Comparison of ENCODE assay signal across 8 mouse cellular contexts in the genomic region with DNA sequence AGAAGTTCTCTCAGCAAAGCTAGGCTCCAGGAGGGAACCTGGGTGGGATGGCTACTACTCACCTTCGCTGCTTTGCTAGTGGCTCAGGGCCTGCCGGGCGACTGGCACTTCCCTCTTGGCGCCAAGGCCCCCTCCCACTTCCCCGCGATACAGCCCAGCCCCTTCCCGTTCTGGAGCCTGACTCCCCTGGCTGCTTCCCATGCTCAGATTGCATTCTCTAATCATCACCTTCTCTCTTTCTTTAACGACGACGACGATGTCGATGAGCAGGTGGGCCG. TPM values are rescaled to one million over a fixed set of nuclear protein-coding genes. Genes with fewer than 3 reads are reported as not detected.
DNase-seq lines count a peak whose midpoint lies in the region; ATAC-seq and TF ChIP-seq lines count a peak whose summit lies in the region.

A gene (minus strand): TSS at position 138 of the 278 bp plus-strand sequence.

- peak within 1 kb of the TSS; percentile 9 for H3K4me3 ChIP-seq in cortical plate, adult 2 months (ENCODE audit: insufficient read depth, low read length)
- peak within 1 kb of the TSS; percentile 52 for H3K4me3 ChIP-seq in heart, embryonic 11.5 days (ENCODE audit: low read depth, low read length)
- H3K4me3 ChIP-seq in kidney, embryonic 16.5 days (ENCODE audit: low read length): peak within 1 kb of the TSS; percentile 51

- no peak for TF ChIP-seq CTCF in cortical plate, adult 2 months (IDR thresholded peaks at IDR 0.05; ENCODE audit: extremely low read depth, insufficient read depth, low read length)

- peak within 1 kb of the TSS; percentile 62 for H3K4me2 ChIP-seq in heart, embryonic 11.5 days
- peak within 1 kb of the TSS; percentile 63 for H3K4me2 ChIP-seq in kidney, embryonic 16.5 days (replicated peaks; ENCODE audit: low read depth, low read length)

- peak within 1 kb of the TSS; percentile 44; the same call in 1 of the 2 replicates for H3K27ac ChIP-seq in cortical plate, adult 2 months (ENCODE audit: insufficient read depth, low read length)
- peak within 1 kb of the TSS; percentile 73 for H3K27ac ChIP-seq in heart, embryonic 11.5 days (ENCODE audit: low read depth, low read length)
- peak within 1 kb of the TSS; percentile 80 for H3K27ac ChIP-seq in kidney, embryonic 16.5 days (ENCODE audit: low read length)

- peaks cover 66% of the 10 kb centered on the region for H3K27me3 ChIP-seq in heart, embryonic 11.5 days (ENCODE audit: control insufficient read depth, insufficient read depth, low read length)
- peaks cover 12% of the 10 kb centered on the region for H3K27me3 ChIP-seq in kidney, embryonic 16.5 days (ENCODE audit: insufficient read depth, low read length)

- H3K4me1 ChIP-seq in cortical plate, adult 2 months (ENCODE audit: control insufficient read depth, insufficient read depth, low read length): no peaks in the 10 kb centered on the region
- peaks cover 12% of the 10 kb centered on the region; the same call in 1 of the 2 replicates for H3K4me1 ChIP-seq in heart, embryonic 11.5 days (ENCODE audit: control insufficient read depth, insufficient read depth, low read length)
- H3K4me1 ChIP-seq in kidney, embryonic 16.5 days (ENCODE audit: insufficient read depth, low read length): peaks cover 26% of the 10 kb centered on the region

- H3K9me3 ChIP-seq in heart, embryonic 11.5 days (replicated peaks; ENCODE audit: control insufficient read depth, low read length): no peaks in the 10 kb centered on the region
- H3K9me3 ChIP-seq in kidney, embryonic 16.5 days (ENCODE audit: low read length): no peaks in the 10 kb centered on the region

- peak; percentile 17 for DNase-seq in ZHBTc4 (ENCODE audit: low read depth, low spot score)
- DNase-seq in mesoderm, embryonic 11.5 days (ENCODE audit: low read depth, low spot score): peak; percentile 24
- DNase-seq in frontal cortex, postnatal 10 days (ENCODE audit: low spot score in 2 of 2): no peak

- H3K9ac ChIP-seq in heart, embryonic 11.5 days (ENCODE audit: low read depth, low read length): peak within 1 kb of the TSS; percentile 58; the same call in 1 of the 2 replicates
- peak within 1 kb of the TSS; percentile 62 for H3K9ac ChIP-seq in kidney, embryonic 16.5 days (replicated peaks; ENCODE audit: low read length)

- ATAC-seq in heart, embryonic 11.5 days (replicated peaks; ENCODE audit: insufficient number of reproducible peaks, low FRiP score, low TSS enrichment): peak; percentile 43; the same call in 1 of the 2 replicates
- peak; percentile 14; the same call in 1 of the 2 replicates for ATAC-seq in kidney, embryonic 16.5 days (ENCODE audit: low FRiP score, low TSS enrichment)
- ATAC-seq in inflammation-experienced regulatory T-cells, adult 6 months: no peak
- ATAC-seq in erythroid progenitor cell, adult 5-6 weeks (replicated peaks; ENCODE audit: low FRiP score, poor library complexity, severe bottlenecking): no peak

- 2% methylated on average over 13 of the region's 13 CpGs for WGBS in heart, embryonic 11.5 days (ENCODE audit: insufficient replicate concordance)
- WGBS in kidney, embryonic 16.5 days: 6% methylated on average over 13 of the region's 13 CpGs

- H3K36me3 ChIP-seq in heart, embryonic 11.5 days (ENCODE audit: control insufficient read depth, insufficient read depth, low read length): no peaks in the 10 kb centered on the region
- no peaks in the 10 kb centered on the region for H3K36me3 ChIP-seq in kidney, embryonic 16.5 days (ENCODE audit: insufficient read depth, low read length)

- no peak for TF ChIP-seq POLR2A in cortical plate, adult 2 months (IDR thresholded peaks at IDR 0.05; ENCODE audit: extremely low read depth, insufficient read depth, low read length)

RNA-seq across cellular contexts. Expression of the gene that starts here (rescaled TPM):
- polyA plus RNA-seq in cortical plate, adult 2 months (2012; rRNA removed): 3.4 and 4.4 TPM in 2 replicates
- polyA plus RNA-seq in heart, embryonic 11.5 days (2014; fragmentation: Nextera tagmentation; extraction: Ambion mirVana): 13.2 and 19.7 TPM in 2 replicates
- polyA plus RNA-seq in kidney, embryonic 16.5 days (2015; fragmentation: Nextera tagmentation; extraction: Ambion mirVana): 16.7 and 19.7 TPM in 2 replicates
- under 1 TPM in 1 of 3 experiments, not detected in 2; 0.29 TPM for polyA plus RNA-seq in inflammation-experienced regulatory T-cells, adult 6 months (2017; shearing (Covaris generic))
- total RNA-seq in erythroid progenitor cell, adult 5-6 weeks (2015; ENCODE audit: low replicate concordance): not detected in 2 replicates
- not detected in 2 replicates for total RNA-seq in erythroid progenitor cell, adult 5-6 weeks (2017; ENCODE audit: low replicate concordance)

Comparison
In these comparisons a context has a peak if more than half of its experiments do, and no peak if none do; other contexts are left out.
1. DNase-seq: peak in ZHBTc4 (single experiment) and mesoderm, embryonic 11.5 days (single experiment); none in frontal cortex, postnatal 10 days (0 of 2).
2. ATAC-seq: peak in heart, embryonic 11.5 days (single experiment) and kidney, embryonic 16.5 days (single experiment); none in inflammation-experienced regulatory T-cells, adult 6 months (single experiment) and erythroid progenitor cell, adult 5-6 weeks (single experiment).
3. Peak in every context shown above with its lines, with median percentiles within 50 percentile points of each other: H3K27ac ChIP-seq and H3K4me3 ChIP-seq.